Mouse (Mus musculus) bone marrow, adult 2 months (tissue): Measurements from ENCODE around the gene Gpr18. TPM values are rescaled to one million over a fixed set of nuclear protein-coding genes. Genes with fewer than 3 reads are reported as not detected.
"Not testable (repeated sequence)": the region's sequence is repeated elsewhere in the genome, so short reads cannot be mapped to it uniquely, and the experiment has no call there.

Source experiments
- H3K27ac ChIP-seq: fragments of 200-500 bp; 2 replicates; pipeline ENCODE4 v1.5.1; 2012; ENCODE audit warnings: low read depth, mild to moderate bottlenecking, control low read depth, inconsistent platforms, low read length; ENCODE audit not compliant: control insufficient read depth, poor library complexity, insufficient read depth
- H3K4me1 ChIP-seq: fragments of 200-500 bp; 2 replicates; pipeline ENCODE4 v1.6.1; 2011; ENCODE audit warnings: low read length; ENCODE audit not compliant: control insufficient read depth, insufficient read depth
- H3K4me3 ChIP-seq: fragments of 200-500 bp; replicated peaks from 2 replicates; pipeline ENCODE3; 2011; ENCODE audit warnings: mild to moderate bottlenecking, low read depth, low read length, control low read depth; ENCODE audit not compliant: control insufficient read depth
- CTCF ChIP-seq: fragments of 200-500 bp; IDR thresholded peaks from 2 replicates; pipeline ENCODE4 v1.5.1; 2011; ENCODE audit warnings: low read length, control low read depth; ENCODE audit not compliant: control insufficient read depth, insufficient read depth
- POLR2A ChIP-seq: fragments of 200-500 bp; IDR thresholded peaks from 2 replicates; pipeline ENCODE4 v1.6.1; 2011; ENCODE audit warnings: low read depth, mild to moderate bottlenecking, control low read depth, low read length, borderline replicate concordance; ENCODE audit not compliant: control insufficient read depth
- WGBS: fragments of 180-500 bp; shearing (Covaris S2); methylation state at CpG from one replicate; pipeline ENCODE4 v1.1.7; 2018; 5-methylcytosine and 5-hydroxymethylcytosine counted together
- polyA plus RNA-seq: library from polyadenylated mRNA; stranded (reverse); fragments of >200 nt; gene quantifications from 2 replicates; pipeline ENCODE4 v1.2.4, GENCODE M21; 2011; ENCODE audit warnings: low replicate concordance; ENCODE audit not compliant: missing spikeins, insufficient read depth, insufficient read length

Gpr18 gene
- polyA plus RNA-seq, 1 experiment: 3.4 TPM

DNA sequence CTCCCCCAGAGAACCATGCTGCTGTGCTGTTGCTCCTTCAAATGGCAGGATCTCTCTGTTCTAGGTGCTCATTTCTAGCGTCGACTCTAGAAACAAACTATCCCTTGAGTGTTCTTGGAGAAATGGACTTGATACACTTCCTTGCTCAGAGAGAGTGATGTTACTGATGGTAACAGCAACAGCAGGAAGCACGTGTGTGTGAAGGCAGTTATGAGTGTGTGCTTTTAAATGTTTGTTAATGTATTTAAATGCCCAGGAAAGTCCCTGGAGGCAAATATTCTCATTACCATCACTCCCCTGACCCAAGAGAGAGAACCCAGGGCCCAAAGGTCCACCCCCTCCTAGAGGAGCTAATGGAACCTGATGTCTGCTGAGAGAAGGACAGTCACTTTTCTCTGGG, 49.0 kb downstream of the Gpr18 start:
- no peak for TF ChIP-seq CTCF
- no peak for TF ChIP-seq POLR2A
- Histone ChIP-seq H3K27ac (no peak overlapping the region), H3K4me1 (no peaks in the 10 kb centered on the region; the same call in 1 of the 2 replicates), H3K4me3 (no peak overlapping the region)
- WGBS: 75% methylated on average over 3 of the region's 3 CpGs

DNA sequence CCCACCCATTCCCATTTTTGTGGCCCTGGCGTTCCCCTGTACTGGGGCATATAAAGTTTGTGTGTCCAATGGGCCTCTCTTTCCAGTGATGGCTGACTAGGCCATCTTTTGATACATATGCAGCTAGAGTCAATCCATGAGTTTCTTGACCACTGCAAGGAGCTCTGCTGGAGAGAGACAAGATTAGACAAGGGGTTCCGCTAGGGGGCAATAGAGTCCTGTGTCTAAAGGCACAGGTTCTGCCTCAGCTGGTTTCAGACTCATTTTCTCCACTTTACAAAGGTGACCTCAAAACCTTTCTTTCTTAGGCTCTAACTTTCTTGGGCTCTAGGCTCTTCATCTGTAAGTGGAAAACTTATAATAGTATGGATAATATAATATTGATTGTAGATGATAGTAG, 50.4 kb downstream of the Gpr18 start:
- WGBS: 10% methylated on average over 2 of the region's 2 CpGs
- H3K4me1 ChIP-seq, H3K27ac ChIP-seq, H3K4me3 ChIP-seq: not testable (repeated sequence)
- peak; percentile 62 for TF ChIP-seq CTCF

Other genes with a start within 250 kb of the Gpr18 start
- 2.0 and 5.2 TPM in 2 replicates for gene Dock9, start 117.9 kb downstream of the Gpr18 start, polyA plus RNA-seq
- 9.4 and 21.6 TPM in 2 replicates for gene Ubac2, start 37.2 kb downstream of the Gpr18 start, polyA plus RNA-seq
- gene Gpr183, start 49.4 kb upstream of the Gpr18 start, polyA plus RNA-seq: 0.83 and 1.5 TPM in 2 replicates
- gene Timm8a2, start 118.9 kb upstream of the Gpr18 start, polyA plus RNA-seq: not detected in 2 replicates
- gene Tm9sf2, start 191.3 kb upstream of the Gpr18 start, polyA plus RNA-seq: 17.1 and 22.3 TPM in 2 replicates